Mouse (Mus musculus): ENCODE data around the gene Sptbn1. TPM values are rescaled to one million over a fixed set of nuclear protein-coding genes. Genes with fewer than 3 reads are reported as not detected.

Sptbn1 gene
- polyA plus RNA-seq, 1 experiment from 2014 or later: 188 TPM

- WGBS: 69% methylated on average over 4 of the region's 4 CpGs
- no peak overlapping the region for H3K27ac ChIP-seq (ENCODE audit: poor library complexity, severe bottlenecking)
- no peak overlapping the region for H3K4me2 ChIP-seq
- H3K9me3 ChIP-seq (replicated peaks): no peaks in the 10 kb centered on the region
- peaks cover 20% of the 10 kb centered on the region; the same call in 1 of the 2 replicates for H3K4me1 ChIP-seq (replicated peaks)
- no peak overlapping the region for H3K9ac ChIP-seq
- no peak for ATAC-seq (ENCODE audit: insufficient number of reproducible peaks, low FRiP score)
- peaks cover 24% of the 10 kb centered on the region for H3K36me3 ChIP-seq
- H3K27me3 ChIP-seq (replicated peaks): no peaks in the 10 kb centered on the region
- no peak overlapping the region for H3K4me3 ChIP-seq
Measured at GRCm38 (mm10) chr11:30186902-30187470, 81.0 kb downstream of the Sptbn1 start.

GRCm38 (mm10) chr11:30184527-30184926, 83.4 kb downstream of the Sptbn1 start:
- WGBS: 85% methylated on average over 2 of the region's 2 CpGs
- ATAC-seq (ENCODE audit: insufficient number of reproducible peaks, low FRiP score): no peak
- no peak overlapping the region for H3K27ac ChIP-seq (ENCODE audit: poor library complexity, severe bottlenecking)
- H3K4me3 ChIP-seq: no peak overlapping the region
- H3K4me2 ChIP-seq: no peak overlapping the region
- H3K4me1 ChIP-seq (replicated peaks): peaks cover 20% of the 10 kb centered on the region; the same call in 1 of the 2 replicates
- H3K9me3 ChIP-seq (replicated peaks): no peaks in the 10 kb centered on the region
- no peaks in the 10 kb centered on the region for H3K27me3 ChIP-seq (replicated peaks)
- H3K9ac ChIP-seq: no peak overlapping the region
- H3K36me3 ChIP-seq: peaks cover 18% of the 10 kb centered on the region

GRCm38 (mm10) chr11:30182716-30183411, 85.1 kb downstream of the Sptbn1 start:
- peaks cover 22% of the 10 kb centered on the region; the same call in 1 of the 2 replicates for H3K4me1 ChIP-seq (replicated peaks)
- no peaks in the 10 kb centered on the region for H3K27me3 ChIP-seq (replicated peaks)
- no peak overlapping the region for H3K27ac ChIP-seq (ENCODE audit: poor library complexity, severe bottlenecking)
- ATAC-seq (ENCODE audit: insufficient number of reproducible peaks, low FRiP score): 0 out of 2 replicates have a peak, but pooled peaks have one; percentile 27
- no peak overlapping the region for H3K4me2 ChIP-seq
- H3K9me3 ChIP-seq (replicated peaks): no peaks in the 10 kb centered on the region
- H3K36me3 ChIP-seq: peaks cover 17% of the 10 kb centered on the region
- H3K4me3 ChIP-seq: no peak overlapping the region
- no peak overlapping the region for H3K9ac ChIP-seq
- 80% methylated on average over 8 of the region's 8 CpGs for WGBS

GRCm38 (mm10) chr11:30178193-30178592, 89.8 kb downstream of the Sptbn1 start:
- H3K36me3 ChIP-seq: peaks cover 18% of the 10 kb centered on the region
- ATAC-seq (ENCODE audit: insufficient number of reproducible peaks, low FRiP score): no peak
- 81% methylated on average over 2 of the region's 2 CpGs for WGBS

GRCm38 (mm10) chr11:30177145-30177840, 90.7 kb downstream of the Sptbn1 start:
- WGBS: 50% methylated on average over 5 of the region's 5 CpGs
- Histone ChIP-seq H3K36me3 (peaks cover 14% of the 10 kb centered on the region), H3K27ac (ENCODE audit: poor library complexity, severe bottlenecking) (no peak overlapping the region), H3K4me2 (no peak overlapping the region), H3K4me3 (no peak overlapping the region), H3K4me1 (replicated peaks) (peaks cover 15% of the 10 kb centered on the region), H3K27me3 (replicated peaks) (no peaks in the 10 kb centered on the region), H3K9ac (no peak overlapping the region), H3K9me3 (replicated peaks) (no peaks in the 10 kb centered on the region)
- ATAC-seq (ENCODE audit: insufficient number of reproducible peaks, low FRiP score): no peak

More at GRCm38 (mm10) chr11:30178193-30178592, 89.8 kb downstream of the Sptbn1 start:
- peaks cover 19% of the 10 kb centered on the region for H3K4me1 ChIP-seq (replicated peaks)
- no peak overlapping the region for H3K4me2 ChIP-seq
- H3K27me3 ChIP-seq (replicated peaks): no peaks in the 10 kb centered on the region
- no peak overlapping the region for H3K27ac ChIP-seq (ENCODE audit: poor library complexity, severe bottlenecking)
- H3K9me3 ChIP-seq (replicated peaks): no peaks in the 10 kb centered on the region
- no peak overlapping the region for H3K4me3 ChIP-seq
- no peak overlapping the region for H3K9ac ChIP-seq

GRCm38 (mm10) chr11:30176111-30176510, 91.9 kb downstream of the Sptbn1 start:
- 72% methylated on average over 3 of the region's 3 CpGs for WGBS

GRCm38 (mm10) chr11:30175623-30176022, 92.4 kb downstream of the Sptbn1 start:
- H3K4me2 ChIP-seq: no peak overlapping the region
- H3K9ac ChIP-seq: no peak overlapping the region
- no peak for ATAC-seq (ENCODE audit: insufficient number of reproducible peaks, low FRiP score)
- no peaks in the 10 kb centered on the region for H3K27me3 ChIP-seq (replicated peaks)
- no peak overlapping the region for H3K27ac ChIP-seq (ENCODE audit: poor library complexity, severe bottlenecking)
- no peak overlapping the region for H3K4me3 ChIP-seq
- H3K4me1 ChIP-seq (replicated peaks): peaks cover 15% of the 10 kb centered on the region
- H3K36me3 ChIP-seq: peaks cover 11% of the 10 kb centered on the region
- H3K9me3 ChIP-seq (replicated peaks): no peaks in the 10 kb centered on the region
- 60% methylated on average over 1 of the region's 1 CpGs for WGBS

More at GRCm38 (mm10) chr11:30176111-30176510, 91.9 kb downstream of the Sptbn1 start:
- H3K27me3 ChIP-seq (replicated peaks): no peaks in the 10 kb centered on the region
- H3K4me1 ChIP-seq (replicated peaks): peaks cover 15% of the 10 kb centered on the region
- H3K27ac ChIP-seq (ENCODE audit: poor library complexity, severe bottlenecking): no peak overlapping the region
- no peak overlapping the region for H3K4me2 ChIP-seq
- no peaks in the 10 kb centered on the region for H3K9me3 ChIP-seq (replicated peaks)
- no peak overlapping the region for H3K4me3 ChIP-seq
- ATAC-seq (ENCODE audit: insufficient number of reproducible peaks, low FRiP score): no peak
- no peak overlapping the region for H3K9ac ChIP-seq
- peaks cover 12% of the 10 kb centered on the region for H3K36me3 ChIP-seq

GRCm38 (mm10) chr11:30171586-30172178, 96.3 kb downstream of the Sptbn1 start:
- no peak overlapping the region for H3K27ac ChIP-seq (ENCODE audit: poor library complexity, severe bottlenecking)
- H3K4me3 ChIP-seq: no peak overlapping the region
- WGBS: 92% methylated on average over 4 of the region's 4 CpGs
- peaks cover 6% of the 10 kb centered on the region for H3K36me3 ChIP-seq
- no peaks in the 10 kb centered on the region for H3K9me3 ChIP-seq (replicated peaks)
- no peaks in the 10 kb centered on the region for H3K27me3 ChIP-seq (replicated peaks)
- peaks cover 30% of the 10 kb centered on the region for H3K4me1 ChIP-seq (replicated peaks)
- no peak for ATAC-seq (ENCODE audit: insufficient number of reproducible peaks, low FRiP score)
- no peak overlapping the region for H3K9ac ChIP-seq
- H3K4me2 ChIP-seq: no peak overlapping the region

GRCm38 (mm10) chr11:30171184-30171583, 96.8 kb downstream of the Sptbn1 start:
- Histone ChIP-seq H3K9me3 (replicated peaks) (no peaks in the 10 kb centered on the region), H3K9ac (no peak overlapping the region), H3K27ac (ENCODE audit: poor library complexity, severe bottlenecking) (no peak overlapping the region), H3K4me2 (no peak overlapping the region), H3K27me3 (replicated peaks) (no peaks in the 10 kb centered on the region), H3K36me3 (peaks cover 4% of the 10 kb centered on the region), H3K4me3 (no peak overlapping the region), H3K4me1 (replicated peaks) (peaks cover 30% of the 10 kb centered on the region)
- ATAC-seq (ENCODE audit: insufficient number of reproducible peaks, low FRiP score): no peak
- WGBS: 88% methylated on average over 5 of the region's 5 CpGs

- peak overlapping the region; percentile 32 for H3K4me2 ChIP-seq
Measured at GRCm38 (mm10) chr11:30166551-30166922, 101.4 kb downstream of the Sptbn1 start.

More at GRCm38 (mm10) chr11:30166551-30166922, 101.4 kb downstream of the Sptbn1 start:
- Histone ChIP-seq H3K27ac (ENCODE audit: poor library complexity, severe bottlenecking) (peak overlapping the region; percentile 90), H3K9me3 (replicated peaks) (no peaks in the 10 kb centered on the region), H3K27me3 (replicated peaks) (no peaks in the 10 kb centered on the region), H3K36me3 (0 out of 2 replicates have a peak, but pooled peaks cover 3% of the 10 kb centered on the region), H3K4me1 (replicated peaks) (peaks cover 70% of the 10 kb centered on the region), H3K9ac (0 out of 2 replicates have a peak overlapping the region, but pooled peaks have one; percentile 32), H3K4me3 (no peak overlapping the region)
- 55% methylated on average over 4 of the region's 4 CpGs for WGBS
- peak; percentile 37 for ATAC-seq (ENCODE audit: insufficient number of reproducible peaks, low FRiP score)

Measured in heart, embryonic 12.5 days (tissue).